Mouse (Mus musculus) retina, adult 2 months (tissue): ENCODE data around the gene Dlx3.

ENCODE experiments used
- DNase-seq: peaks from one replicate; pipeline ENCODE4 v3.0.0-alpha.2; 2012; ENCODE audit warnings: low read depth, low spot score

Gene Dlx3

DNA sequence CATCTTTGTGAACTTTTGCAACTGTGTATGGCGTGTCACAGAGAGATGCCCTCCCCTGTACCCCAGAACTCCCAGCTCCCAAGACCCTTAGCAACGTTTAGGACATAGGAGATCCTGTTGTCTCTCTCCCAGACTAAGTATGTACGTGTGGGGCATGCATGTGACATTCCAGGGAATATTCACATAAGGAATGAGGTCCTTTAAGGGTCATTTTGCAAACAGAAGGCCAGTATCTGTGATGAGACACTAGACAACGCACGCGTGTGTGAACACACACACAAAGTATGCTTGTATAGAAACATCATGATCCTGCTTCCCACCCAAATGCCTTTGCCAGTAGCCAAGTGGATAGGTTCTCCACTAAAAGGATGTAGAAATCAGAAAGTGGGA, 2.2 kb downstream of the Dlx3 start:
- DNase-seq: no peak

DNA sequence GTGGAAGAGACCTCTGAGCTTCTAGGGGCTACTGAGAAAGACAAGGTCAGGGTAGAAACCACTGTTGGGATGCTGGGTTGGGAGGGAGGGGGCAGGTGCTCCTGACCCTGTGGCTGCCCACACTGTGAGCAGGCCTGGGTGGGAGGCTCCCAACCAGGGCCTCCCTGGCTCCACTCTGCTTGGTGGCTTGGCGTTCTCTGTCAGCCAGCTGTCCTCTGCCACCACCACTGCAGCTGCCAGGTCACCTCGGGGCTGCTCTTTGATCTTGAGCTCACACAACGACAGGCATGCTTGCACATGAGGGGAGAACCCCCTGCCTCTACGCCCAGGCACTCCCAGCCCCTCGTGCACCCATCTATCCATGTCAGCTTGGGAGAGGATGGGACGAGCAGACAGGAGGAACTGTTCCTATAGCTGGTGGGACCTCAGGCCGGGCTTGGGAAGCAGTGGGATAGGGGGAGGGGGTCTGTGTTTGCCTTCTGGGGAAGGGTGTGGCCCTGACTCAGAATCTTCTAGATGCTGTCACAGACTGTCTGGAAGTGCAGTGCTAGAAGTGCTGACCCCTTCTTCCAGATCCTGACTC, 5.5 kb downstream of the Dlx3 start:
- DNase-seq: no peak

DNA sequence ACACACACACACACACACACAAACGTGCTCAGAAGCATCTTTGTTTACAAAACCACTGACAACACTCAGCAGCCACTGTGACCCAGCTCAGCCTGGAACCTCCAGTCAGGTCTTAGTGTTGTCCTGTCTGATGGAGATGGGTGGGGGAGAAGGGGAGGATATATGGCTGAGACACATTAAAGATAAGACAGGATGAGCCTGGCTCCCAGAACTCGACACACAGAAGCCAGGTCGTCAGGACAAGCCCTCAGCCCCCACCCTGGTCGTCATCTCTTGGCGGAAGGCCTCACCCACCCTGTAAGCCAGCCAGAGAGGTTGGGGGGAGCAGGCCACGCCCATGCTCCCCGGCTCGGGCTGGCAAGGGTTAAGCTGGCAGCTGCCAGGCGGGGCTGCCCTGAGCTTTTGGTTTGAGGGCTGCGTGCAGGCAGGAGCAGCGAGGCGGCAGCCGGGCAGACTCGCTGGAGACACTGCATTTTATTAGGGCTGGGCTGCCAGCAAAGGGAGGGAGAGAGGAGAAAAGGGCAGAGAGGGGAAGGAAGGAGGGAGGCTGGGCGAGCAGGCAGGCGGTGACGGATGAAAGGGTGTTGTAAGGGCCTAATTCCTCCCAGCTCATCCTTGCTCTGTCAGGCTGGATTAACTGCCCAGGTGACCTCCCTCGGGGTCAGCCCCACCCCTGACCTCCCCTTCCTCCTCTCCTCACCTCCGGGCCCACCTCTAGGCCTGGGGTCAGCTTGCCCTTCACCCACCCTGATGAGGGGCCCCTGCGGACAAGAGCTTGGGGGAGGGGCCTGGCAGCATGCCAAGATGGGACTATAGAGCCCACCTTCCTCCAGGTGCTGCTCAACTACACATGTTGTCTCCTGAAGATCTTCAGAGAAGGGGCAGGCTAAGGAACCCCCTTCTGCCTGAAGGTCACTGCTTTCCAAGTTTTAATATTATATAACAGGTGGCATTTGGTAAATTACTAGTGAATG, 6.6 kb downstream of the Dlx3 start:
- peak; percentile 11 for DNase-seq

DNA sequence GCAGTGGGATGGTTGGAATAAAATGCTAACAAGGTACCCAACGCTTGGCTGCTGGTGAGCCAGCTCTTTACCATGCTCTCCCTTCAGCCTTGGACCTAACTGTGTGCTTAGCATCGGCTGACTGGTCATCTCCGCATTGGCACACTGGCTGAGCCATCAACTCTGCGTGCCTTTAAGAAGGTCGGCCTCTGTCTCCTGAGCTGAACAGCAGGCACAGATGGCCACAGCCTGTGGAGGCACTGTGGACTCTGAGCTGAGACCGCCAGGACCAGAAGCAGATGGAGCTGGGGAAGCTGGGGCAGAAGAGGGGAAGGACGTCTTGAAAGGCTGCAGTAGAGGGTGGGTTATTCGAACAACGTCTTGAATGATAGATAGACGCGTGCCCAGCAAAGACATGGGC, 8.4 kb downstream of the Dlx3 start:
- no peak for DNase-seq

DNA sequence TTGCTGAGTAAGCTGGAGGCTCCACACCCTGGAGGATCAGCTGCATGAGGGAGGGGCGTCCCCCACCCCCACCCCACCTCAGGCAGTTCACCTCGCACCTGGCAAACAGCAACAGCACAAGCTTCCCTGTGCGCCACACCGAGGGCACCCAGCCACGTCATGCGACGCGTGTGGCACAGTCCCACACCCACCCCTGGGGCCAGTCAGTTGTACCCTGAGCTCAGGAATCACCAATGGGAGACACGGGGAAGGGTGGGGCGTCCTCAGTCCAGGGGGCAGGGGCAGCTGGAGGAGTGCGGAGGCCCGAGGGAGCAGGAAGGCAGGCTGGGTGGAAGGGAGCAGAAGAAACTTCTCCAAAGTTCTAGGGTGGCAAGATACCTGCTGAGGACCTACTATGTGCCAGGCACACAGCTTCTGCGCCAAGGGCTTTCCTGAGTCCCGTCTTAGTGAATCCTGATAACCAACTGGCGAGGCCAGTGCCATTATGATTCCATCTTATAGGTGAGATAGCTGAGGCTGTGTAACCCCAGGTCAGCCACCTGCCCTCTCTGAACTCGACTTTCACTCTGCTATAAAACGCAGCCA, 10.8 kb downstream of the Dlx3 start:
- no peak for DNase-seq

DNA sequence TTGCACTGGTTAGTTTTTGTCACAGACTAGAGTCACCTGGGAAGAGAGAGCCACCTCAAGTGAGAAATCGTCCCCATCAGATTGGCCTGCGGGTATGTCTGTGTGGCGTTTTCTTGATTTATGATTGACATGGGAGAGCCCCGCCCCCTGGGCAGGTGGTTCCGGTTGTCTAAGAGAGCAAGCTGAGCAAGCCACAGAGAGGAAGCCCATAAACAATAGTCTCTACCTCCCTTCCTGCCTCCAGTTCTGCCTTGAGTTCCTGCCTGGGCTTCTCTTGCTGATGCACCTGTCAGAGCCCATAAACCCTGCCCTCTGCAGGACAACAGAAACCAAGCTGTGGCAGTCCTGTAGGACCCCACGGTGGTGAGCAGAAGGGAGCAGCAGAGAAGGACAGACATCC, 13.4 kb downstream of the Dlx3 start:
- no peak for DNase-seq

DNA sequence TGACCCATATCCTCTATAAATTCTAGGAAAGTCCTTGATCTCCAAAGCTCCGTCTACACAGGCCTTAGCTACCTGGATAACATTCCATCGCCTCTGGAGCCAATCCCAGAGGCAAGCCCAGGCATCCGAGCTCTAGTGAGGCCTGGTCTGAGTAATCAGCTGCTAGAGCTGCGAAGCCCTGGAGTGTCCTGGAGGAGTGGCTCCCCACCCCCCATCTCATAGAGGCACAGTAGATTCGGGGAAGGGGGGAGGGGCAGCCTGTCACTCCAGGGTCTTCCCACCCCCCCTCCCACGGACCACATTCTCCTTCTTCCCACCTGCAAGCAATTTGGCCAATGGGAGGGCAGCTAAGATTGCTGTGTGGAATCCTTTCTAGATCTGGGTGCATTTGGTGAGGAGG, 17.4 kb downstream of the Dlx3 start:
- DNase-seq: no peak

DNA sequence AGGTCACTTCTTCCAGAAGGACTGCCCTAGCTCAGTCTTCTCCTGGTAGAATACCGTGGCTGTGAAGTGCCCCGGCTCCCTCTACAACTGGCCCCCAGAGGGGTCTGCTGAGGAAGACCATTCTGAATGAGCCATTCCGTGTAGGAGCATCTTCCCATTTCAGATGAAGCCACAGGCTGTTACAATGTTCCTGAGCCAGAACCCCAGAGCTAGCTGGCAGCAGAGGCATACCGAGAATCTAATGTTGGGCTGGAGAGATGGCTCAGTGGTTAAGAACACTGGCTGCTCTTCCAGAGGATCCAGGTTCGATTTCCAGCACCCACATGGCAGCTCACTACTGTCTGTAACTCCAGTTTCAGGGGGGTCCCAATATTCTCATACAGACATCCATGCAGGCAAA, 20.0 kb downstream of the Dlx3 start:
- no peak for DNase-seq

DNA sequence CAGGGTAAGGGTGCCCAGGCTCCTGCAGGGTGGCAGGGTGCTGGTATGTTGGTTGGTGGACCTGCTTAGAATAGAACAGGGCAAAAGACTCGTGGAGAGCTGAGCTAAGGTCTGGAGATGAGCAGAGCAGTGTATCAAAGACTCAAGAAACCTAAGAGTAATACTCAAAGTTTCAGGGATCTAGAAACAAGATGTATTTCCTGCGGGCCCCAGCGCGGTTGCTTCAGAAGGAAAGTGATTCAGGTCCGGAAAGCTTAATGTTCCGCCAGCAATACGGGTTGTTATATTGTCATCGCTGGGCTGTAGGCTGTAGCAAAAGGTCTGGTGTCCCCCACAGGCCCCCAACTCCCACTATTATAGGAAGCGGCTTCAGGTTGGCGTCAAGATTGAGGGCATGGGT, 22.3 kb downstream of the Dlx3 start:
- DNase-seq: no peak

DNA sequence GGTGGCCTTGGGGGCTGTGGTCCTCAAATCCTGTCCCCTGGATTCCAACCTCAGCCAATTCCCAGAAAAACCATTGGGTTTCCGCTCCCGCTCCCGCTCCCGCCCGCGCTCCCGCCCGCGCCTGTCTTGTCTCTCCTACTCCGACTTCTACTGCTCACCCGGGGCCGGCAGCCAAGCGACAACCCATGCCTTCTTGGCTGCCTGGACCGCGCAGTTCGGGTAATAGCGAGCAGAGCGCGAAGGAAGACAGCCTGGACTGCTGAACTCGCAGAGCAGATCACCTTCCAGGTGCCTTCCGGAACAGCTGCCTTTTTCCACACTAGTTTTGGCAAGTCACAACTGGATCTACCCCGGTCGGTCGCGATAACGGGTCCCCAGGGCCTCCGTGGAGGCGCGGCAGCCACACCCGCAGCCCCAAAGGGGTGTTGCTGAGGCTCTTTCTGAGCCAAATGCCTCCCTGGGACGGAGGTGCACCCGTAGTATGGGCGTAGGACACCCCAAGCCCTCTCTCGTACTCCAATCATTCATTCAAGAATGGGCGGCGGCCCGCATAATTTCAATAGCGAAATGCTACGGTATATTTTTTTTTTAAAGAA, 23.2 kb downstream of the Dlx3 start:
- DNase-seq: no peak

DNA sequence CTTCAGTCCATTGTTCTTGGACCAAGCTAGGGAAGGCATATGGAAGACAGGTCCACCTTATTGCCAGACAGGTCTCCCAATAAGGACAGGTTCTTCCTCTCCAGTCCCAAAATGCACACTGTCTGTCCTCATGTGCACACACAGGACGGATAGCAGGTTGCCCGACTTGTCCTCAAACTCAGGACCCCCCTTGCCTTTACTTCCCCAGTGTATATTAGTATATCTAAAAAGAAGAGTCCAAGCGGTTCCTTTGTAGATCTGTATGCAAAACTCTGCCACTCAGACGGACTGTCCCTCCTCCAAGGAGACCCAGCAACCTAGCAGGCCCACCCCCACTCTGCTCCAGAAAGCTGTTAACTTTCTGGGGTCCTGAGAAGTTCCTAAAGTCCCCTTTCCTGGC, 23.7 kb downstream of the Dlx3 start:
- DNase-seq: no peak

DNA sequence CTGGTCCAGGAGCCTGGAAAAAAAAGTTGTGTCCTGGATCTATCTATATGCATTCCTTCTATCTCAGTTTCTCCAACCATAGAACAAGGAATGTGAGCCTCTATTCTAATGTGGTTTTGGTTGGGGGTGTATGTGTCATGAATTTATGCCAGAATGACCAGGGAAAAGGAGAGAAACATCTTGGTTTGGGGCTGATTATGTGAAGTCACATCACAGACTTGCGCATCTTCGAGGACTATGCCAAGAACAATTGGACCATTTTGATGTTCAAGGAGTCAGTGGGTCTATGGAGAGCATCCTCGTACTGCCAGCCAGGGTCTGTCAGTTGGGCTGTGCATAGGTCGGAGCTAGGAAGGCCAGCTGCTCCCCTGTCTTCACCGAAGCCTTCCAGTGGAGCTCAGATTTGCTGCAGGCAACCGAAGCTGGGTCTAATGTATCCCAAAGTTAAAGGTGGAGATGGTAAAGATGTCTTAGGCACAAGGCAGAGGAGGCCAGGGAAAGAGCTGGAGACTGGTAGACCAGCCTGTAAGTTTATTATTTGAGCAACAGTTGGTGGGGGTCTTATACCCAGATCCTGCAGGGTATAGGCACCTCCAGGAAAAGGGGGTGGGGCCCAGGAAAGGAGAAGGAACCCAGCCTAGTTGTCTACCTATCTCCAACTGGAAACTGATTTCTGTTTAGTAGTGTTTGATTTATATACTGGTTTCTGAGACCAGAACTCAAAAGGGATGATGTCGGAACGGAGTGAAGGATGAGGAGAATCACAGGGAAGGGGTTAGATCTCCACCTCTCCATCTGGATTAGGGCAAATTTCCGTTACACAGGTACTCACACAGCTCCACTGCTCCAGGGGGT, 24.4 kb downstream of the Dlx3 start:
- no peak for DNase-seq

DNA sequence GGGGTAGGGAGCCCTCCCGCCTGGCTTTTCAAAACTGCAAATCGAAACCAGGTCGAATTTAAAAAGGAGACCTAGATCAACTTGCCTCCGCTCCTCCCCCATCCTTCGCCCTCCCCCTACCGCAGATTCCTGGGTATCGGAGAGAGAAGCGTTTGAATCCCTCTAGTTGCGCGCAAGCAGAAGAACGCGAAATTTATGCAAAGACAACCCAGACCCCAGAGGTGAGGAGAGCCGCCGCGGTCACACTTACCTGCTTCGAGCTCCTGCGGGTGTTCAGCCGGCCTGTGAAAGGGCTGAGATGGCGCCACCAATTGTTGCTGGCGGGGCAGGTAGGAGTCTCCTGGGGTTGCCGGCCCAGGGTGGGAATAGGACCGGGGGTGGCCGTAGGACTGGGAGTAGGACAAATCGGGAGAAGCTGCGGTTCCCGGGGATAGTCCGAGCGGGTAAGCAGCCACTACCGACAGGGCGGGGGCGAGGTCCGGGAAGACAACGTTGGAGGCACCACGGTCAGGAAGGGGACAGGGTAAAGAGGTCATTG, 25.1 kb downstream of the Dlx3 start:
- DNase-seq: no peak

DNA sequence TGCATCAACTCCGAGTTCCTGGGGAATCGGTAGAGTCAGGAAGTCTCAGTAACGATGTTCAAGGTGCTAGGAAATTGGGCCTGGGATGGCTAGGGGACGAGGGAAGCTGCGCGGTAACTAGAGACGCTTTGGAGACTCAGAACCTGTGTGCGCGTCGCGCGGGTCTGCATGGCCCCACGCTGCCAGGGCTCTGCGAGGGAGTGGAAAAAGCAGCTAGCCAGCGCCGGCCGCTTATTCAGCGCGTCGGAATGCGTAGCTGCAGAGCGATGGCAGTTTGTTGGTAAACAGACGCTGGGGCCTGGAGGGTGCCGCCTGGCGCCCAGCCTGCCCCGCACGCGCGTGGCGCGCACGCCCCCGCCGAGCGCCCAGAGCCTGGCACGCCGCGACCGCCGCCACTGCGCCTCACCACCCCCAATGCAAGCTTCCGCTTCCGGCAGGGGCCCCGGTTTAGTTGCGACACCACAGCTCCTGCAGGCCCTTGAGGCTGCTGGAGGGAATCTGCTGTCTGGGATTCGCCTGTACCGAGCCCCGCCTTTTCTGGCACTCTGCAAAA, 26.0 kb downstream of the Dlx3 start, which contains the start of gene Dlx4:
TSS of gene Dlx4 (minus strand) at position 413 of the 553 bp plus-strand sequence.
- DNase-seq: no peak

DNA sequence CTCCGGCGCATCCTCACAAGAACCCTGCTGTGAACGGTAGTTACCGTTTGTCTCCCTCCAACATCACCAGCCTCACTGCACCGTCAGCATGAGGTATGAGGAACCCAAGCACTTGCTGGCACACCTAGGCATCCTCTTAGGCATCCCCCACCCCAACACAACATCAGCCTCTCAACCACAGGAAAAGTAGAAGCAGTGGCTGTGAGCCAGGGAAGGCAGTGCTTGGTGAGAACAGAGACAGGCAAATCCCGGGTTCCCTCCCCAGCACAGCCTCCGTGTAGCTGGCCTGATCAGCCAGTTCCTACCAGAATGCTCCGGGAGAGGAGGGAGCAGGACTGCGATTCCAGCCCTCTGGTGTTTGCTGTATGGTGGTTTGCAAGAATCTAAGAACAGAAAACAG, 28.8 kb downstream of the Dlx3 start:
- DNase-seq: no peak

DNA sequence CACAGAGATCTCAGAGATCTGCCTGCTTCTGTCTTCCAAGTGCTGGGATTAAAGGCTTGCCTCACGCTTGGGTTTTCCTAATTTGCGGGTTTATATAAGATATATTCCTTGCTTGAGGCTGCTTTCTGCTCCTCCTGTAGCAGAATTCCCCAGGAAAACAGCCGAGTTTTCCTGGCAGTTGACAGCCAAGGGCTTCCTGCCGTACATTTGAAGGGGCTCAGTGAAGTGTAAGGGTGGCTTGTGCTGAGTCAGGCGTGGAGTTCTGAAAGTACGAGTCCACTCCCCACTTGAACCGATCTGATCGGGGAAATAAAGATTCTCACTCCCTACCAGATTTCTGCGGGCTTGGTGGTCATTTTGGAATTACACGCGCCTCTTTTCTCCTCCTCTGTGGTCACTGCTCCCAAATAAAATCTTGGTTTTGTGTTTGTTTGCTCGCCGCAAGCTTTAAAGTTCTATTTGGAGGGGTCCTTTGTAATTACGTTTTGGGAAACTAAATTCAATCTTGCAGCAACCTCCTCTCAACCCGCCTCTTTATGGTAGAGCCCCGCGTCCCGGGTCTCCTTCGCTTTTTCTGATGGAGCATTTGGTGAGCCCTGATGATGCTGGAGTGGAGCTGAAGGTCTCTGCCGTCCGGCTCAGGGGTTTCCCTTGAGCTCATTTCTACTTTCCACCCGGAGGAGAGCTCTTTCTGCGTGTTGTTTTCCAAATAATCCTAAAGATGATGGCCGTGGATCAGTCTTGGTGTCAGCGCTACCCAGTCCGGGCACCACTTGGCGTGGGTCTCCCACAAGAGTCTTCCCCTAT, 29.7 kb downstream of the Dlx3 start:
- no peak for DNase-seq

DNA sequence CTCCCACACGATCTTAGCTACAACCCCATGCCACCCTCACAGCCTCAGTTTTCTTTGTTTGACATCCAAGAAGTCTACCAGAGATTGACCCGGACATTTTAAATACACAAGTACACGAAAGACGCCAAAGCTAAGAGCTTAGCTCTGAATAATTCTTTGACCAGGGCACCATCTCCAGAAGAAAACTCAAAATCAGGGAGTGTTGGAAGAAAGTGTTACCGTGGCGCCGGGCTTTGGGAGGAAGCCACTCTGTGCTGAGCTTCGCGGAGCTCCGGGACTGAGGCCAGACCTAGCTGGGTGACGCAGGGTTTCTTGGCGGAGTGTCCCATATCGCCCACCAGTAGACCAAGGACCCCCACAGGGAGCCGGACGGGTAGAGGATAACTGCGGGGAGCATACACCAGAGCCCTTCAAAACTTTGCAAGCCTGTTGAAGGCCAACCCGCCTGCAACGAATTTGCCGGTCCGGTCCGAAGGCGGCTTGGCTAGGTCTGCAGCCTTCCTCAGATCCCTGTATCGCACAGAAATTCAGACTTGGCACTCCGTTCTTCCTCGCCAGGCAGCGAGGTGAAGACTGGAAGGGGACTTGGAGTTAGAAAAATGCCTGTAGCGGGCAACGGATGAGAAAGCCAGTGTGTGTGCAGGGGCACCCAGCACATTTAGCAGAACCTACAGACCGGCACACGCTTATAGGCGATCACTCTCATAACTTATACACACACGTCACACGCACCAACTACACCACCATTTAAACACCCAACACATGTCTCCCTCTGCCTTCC, 30.5 kb downstream of the Dlx3 start:
- no peak for DNase-seq

DNA sequence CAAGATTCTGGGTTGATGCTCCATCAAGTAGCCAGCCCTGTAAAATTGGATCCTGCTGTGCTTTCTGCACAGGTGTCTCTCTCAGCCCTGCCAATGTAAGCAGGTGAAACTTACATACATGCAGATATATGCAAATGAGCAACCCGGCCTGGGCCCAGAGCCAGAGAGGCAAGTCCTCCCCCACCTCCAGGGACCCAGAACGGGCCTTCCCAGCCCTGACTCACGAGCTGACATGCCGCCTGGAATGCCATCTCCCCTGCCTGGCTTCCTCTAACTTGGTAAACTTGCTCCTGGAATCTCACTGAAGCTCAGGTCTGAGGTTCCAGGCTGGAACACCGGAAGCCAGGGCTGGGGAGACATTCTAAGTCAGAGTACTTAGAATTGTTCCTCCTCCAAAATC, 33.2 kb downstream of the Dlx3 start:
- DNase-seq: no peak

DNA sequence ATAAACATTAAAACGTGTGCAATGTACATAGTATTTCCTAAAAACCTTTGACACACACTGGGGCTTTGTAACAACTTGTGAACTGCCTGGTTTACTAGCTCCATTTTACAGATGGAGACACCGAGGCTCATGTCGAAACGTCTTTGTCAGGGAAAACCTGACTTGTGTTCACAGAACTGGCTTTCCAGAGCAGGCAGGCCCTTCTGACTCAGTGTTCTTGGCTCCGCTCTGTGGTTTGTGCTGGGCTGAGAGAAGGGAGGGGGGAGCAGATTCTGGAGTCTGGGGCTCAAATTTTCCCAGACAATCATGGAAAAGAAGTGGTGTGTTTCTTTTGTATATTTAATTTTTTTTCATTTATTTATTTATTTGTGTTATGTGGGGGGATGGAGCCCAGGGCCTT, 33.8 kb downstream of the Dlx3 start:
- no peak for DNase-seq
